Mouse (Mus musculus): Measurements from ENCODE around the gene Tmem161b. TPM values are rescaled to one million over a fixed set of nuclear protein-coding genes. Genes with fewer than 3 reads are reported as not detected.
"Not testable (repeated sequence)": the region's sequence is repeated elsewhere in the genome, so short reads cannot be mapped to it uniquely, and the experiment has no call there.

Tmem161b gene
- total and polyA plus RNA-seq, 3 experiments: 10.9 to 16.7 TPM; not detected in 1

DNA sequence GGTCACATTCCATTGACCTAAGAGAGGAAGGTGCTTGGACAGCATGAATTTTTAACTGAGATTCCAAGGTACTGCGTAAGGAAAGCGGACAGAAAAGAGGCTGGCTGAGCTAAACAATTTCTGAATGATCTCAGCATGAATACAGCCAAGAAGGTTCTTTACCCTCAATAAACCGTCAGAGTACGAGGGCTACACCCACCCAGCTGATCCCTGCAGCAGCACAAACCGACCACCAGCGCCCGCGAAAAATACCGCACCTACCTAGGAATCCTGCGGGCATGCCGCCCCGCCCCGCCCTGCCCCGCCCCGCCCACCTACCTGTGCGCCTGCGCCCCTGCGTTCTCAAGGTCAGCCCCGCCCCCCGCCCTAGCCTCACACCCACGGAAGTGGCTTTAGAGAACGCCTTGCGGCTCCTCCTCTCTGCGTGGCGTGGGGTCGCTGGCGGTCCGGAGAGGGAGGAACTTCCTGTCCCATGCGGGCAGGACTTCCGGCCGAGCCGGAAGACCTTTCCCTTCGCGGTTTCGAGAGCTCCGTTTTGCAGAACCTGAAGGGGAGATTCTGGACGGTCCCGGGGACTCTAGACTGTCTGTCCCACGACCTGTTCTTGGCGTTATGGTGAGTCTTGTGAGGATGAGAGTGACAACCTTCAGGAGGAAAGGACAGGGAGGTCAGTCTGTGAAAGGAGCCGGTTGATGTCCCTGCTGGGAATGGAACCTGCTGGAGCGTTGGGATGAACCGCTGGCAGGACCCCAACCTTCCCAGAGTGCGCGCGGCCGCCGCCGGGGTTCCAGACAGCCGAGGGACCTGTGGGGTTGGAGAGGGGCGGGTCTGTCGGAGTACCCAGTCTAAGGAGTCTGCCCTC, at the start of gene Tmem161b (continued):
- no peak for TF ChIP-seq USF2 (IDR thresholded peaks at IDR 0.05; ENCODE audit: borderline replicate concordance in 1 of 2, insufficient read depth in 1 of 2, low read depth in 1 of 2, low read length in 2 of 2)
- TF ChIP-seq KAT2A (conservative IDR thresholded peaks at IDR 0.05; ENCODE audit: low read depth, low read length): peak; percentile 59
- TF ChIP-seq GATA1 (IDR thresholded peaks at IDR 0.05; ENCODE audit: low read depth, low read length): no peak
- TF ChIP-seq ZNF384 (IDR thresholded peaks at IDR 0.05; ENCODE audit: low read depth, low read length): no peak

DNA sequence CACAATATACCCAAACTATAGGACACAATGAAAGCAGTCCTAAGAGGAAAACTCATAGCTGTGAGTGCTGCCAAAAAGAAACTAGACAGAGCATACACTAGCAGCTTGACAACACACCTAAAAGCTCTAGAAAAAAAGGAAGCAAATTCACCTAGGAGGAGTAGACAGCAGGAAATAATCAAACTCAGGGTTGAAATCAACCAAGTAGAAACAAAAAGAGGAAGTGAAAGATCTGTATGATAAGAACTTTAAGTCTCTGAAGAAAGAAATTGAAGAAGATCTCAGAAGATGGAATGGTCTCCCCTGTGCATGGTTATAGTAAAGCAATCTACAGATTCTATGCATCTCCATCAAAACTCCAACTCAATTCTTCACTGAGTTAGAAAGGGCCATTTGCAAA, 36.3 kb upstream of the Tmem161b start:
- H3K36me3 ChIP-seq (ENCODE audit: control insufficient read depth in 1 of 2, insufficient read depth in 2 of 2, low read length in 2 of 2); H3K9ac ChIP-seq (ENCODE audit: control insufficient read depth, low read depth, low read length, poor library complexity, severe bottlenecking); H3K4me3 ChIP-seq (ENCODE audit: control insufficient read depth in 1 of 2, insufficient read depth in 1 of 2, low read depth in 2 of 2, low read length in 2 of 2); H3K27me3 ChIP-seq (ENCODE audit: control insufficient read depth in 1 of 2, insufficient read depth in 2 of 2, low read length in 2 of 2); H3K4me1 ChIP-seq (ENCODE audit: control insufficient read depth in 1 of 2, insufficient read depth in 2 of 2, low read length in 2 of 2); H3K27ac ChIP-seq (ENCODE audit: control insufficient read depth, low read depth, low read length); H3K79me2 ChIP-seq (ENCODE audit: control insufficient read depth, insufficient read depth, low read length, poor library complexity); H3K9me3 ChIP-seq (replicated peaks; ENCODE audit: insufficient read depth, low read length): not testable (repeated sequence)
- DNase-seq (ENCODE audit: low read depth, low spot score): peak; percentile 15
- TF ChIP-seq RCOR1 (IDR thresholded peaks at IDR 0.05; ENCODE audit: low read depth, low read length) (peak; percentile 27; the same call in 1 of the 2 replicates), EP300 (IDR thresholded peaks at IDR 0.05; ENCODE audit: low read depth in 1 of 2, low read length in 2 of 2) (peak in 1 of 2 experiments; percentile 58; a peak in 1 of 4 replicates), ZNF384 (IDR thresholded peaks at IDR 0.05; ENCODE audit: low read depth, low read length) (0 out of 2 replicates have a peak, but pooled peaks have one; percentile 26), GATA1 (IDR thresholded peaks at IDR 0.05; ENCODE audit: low read depth, low read length) (peak; percentile 68)

DNA sequence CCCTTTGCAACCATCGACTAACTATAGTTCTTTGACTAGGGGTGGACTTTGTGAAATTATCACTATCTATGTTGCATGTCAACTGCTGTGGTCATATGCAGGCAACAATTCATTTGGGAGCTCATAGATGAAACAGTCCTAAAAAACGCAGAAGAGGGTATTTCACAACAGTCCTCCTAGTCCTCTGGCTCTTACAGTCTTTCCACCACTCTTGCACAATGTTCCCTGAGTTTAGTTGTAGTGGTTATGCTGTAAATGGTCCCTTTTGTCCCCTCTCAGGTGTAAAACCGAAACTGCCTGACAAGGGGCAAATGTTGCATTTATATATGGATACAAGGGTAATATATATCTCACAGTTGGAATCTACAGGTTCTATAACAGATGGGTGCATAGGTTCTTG, 29.4 kb upstream of the Tmem161b start:
- no peaks in the 10 kb centered on the region for H3K9me3 ChIP-seq (replicated peaks; ENCODE audit: insufficient read depth, low read length)
- no peak overlapping the region for H3K4me3 ChIP-seq (ENCODE audit: control insufficient read depth in 1 of 2, insufficient read depth in 1 of 2, low read depth in 2 of 2, low read length in 2 of 2)
- no peak for TF ChIP-seq MYC (IDR thresholded peaks at IDR 0.05; ENCODE audit: low read depth, low read length)
- TF ChIP-seq UBTF (IDR thresholded peaks at IDR 0.05; ENCODE audit: borderline replicate concordance, insufficient read depth, low read depth, low read length): no peak
- TF ChIP-seq TAL1 (IDR thresholded peaks at IDR 0.05; ENCODE audit: low read length): no peak
- no peak for TF ChIP-seq POLR2AphosphoS2 (IDR thresholded peaks at IDR 0.05; ENCODE audit: low read length)
- no peak for TF ChIP-seq POLR2A (IDR thresholded peaks at IDR 0.05; ENCODE audit: control insufficient read depth in 1 of 2, insufficient read depth in 1 of 2, low read depth in 1 of 2, low read length in 2 of 2, poor library complexity in 1 of 2)
- no peak for TF ChIP-seq RCOR1 (IDR thresholded peaks at IDR 0.05; ENCODE audit: low read depth, low read length)
- TF ChIP-seq HCFC1 (IDR thresholded peaks at IDR 0.05; ENCODE audit: low read depth, low read length): no peak
- no peak for TF ChIP-seq SMC3 (IDR thresholded peaks at IDR 0.05; ENCODE audit: low read depth, low read length)
- TF ChIP-seq ZMIZ1 (IDR thresholded peaks at IDR 0.05; ENCODE audit: low read depth, low read length): no peak
- no peak for TF ChIP-seq SIN3A (IDR thresholded peaks at IDR 0.05; ENCODE audit: low read length)
- H3K36me3 ChIP-seq (ENCODE audit: control insufficient read depth in 1 of 2, insufficient read depth in 2 of 2, low read length in 2 of 2): no peaks in the 10 kb centered on the region
- H3K4me1 ChIP-seq (ENCODE audit: control insufficient read depth in 1 of 2, insufficient read depth in 2 of 2, low read length in 2 of 2): no peaks in the 10 kb centered on the region
- no peak for DNase-seq (ENCODE audit: low read depth, low spot score)
- no peaks in the 10 kb centered on the region for H3K27me3 ChIP-seq (ENCODE audit: control insufficient read depth in 1 of 2, insufficient read depth in 2 of 2, low read length in 2 of 2)
- H3K27ac ChIP-seq (ENCODE audit: control insufficient read depth, low read depth, low read length): no peak overlapping the region
- H3K79me2 ChIP-seq (ENCODE audit: control insufficient read depth, insufficient read depth, low read length, poor library complexity): no peaks in the 10 kb centered on the region
- no peak overlapping the region for H3K9ac ChIP-seq (ENCODE audit: control insufficient read depth, low read depth, low read length, poor library complexity, severe bottlenecking)
